Mouse (Mus musculus) lung, adult 2 months (tissue): ENCODE measurements around the gene Tacc2.

Source experiments
- CTCF ChIP-seq: fragments of 200-500 bp; IDR thresholded peaks from 2 replicates; pipeline ENCODE4 v1.5.1; 2011; ENCODE audit warnings: mild to moderate bottlenecking, low read length, control low read depth; ENCODE audit not compliant: insufficient read depth
- POLR2A ChIP-seq: fragments of 200-500 bp; IDR thresholded peaks from 2 replicates; pipeline ENCODE4 v1.6.1; 2011; ENCODE audit warnings: low read depth, mild to moderate bottlenecking, control low read depth, low read length, borderline replicate concordance; ENCODE audit errors: extremely low read depth

- TF ChIP-seq POLR2A, result no peak
- no peak for TF ChIP-seq CTCF
Measured at GRCm38 (mm10) chr7:130674526-130674925, 97.3 kb downstream of the Tacc2 start.
